Mouse (Mus musculus): ENCODE data around the gene D8Ertd738e. TPM values are rescaled to one million over a fixed set of nuclear protein-coding genes. Genes with fewer than 3 reads are reported as not detected.

Gene D8Ertd738e
- polyA plus RNA-seq, 1 experiment from 2014 or later: 321 TPM

- peak overlapping the region; percentile 74 for H3K4me2 ChIP-seq (replicated peaks; ENCODE audit: low read depth, low read length)
- H3K9me3 ChIP-seq (ENCODE audit: low read length): no peaks in the 10 kb centered on the region
- H3K4me3 ChIP-seq (ENCODE audit: low read length): peak overlapping the region; percentile 65
- H3K4me1 ChIP-seq (ENCODE audit: insufficient read depth, low read length): peaks cover 16% of the 10 kb centered on the region
- H3K36me3 ChIP-seq (ENCODE audit: insufficient read depth, low read length): no peaks in the 10 kb centered on the region; the same call in none of the 2 replicates
- 11% methylated on average over 19 of the region's 19 CpGs for WGBS
- peak overlapping the region; percentile 72 for H3K9ac ChIP-seq (replicated peaks; ENCODE audit: low read length)
- H3K27ac ChIP-seq (ENCODE audit: low read length): peak overlapping the region; percentile 87
- no peak for ATAC-seq (ENCODE audit: low FRiP score, low TSS enrichment)
- no peaks in the 10 kb centered on the region for H3K27me3 ChIP-seq (ENCODE audit: insufficient read depth, low read length)
These were observed 11.8 kb downstream of the D8Ertd738e start for GRCm38 (mm10) chr8:84237542-84238229.

GRCm38 (mm10) chr8:84236998-84237473, 12.5 kb downstream of the D8Ertd738e start, which contains the start of gene Zswim4:
TSS of gene Zswim4 (minus strand) at chr8:84237055.
- Histone ChIP-seq H3K27ac (ENCODE audit: low read length) (peak within 1 kb of the TSS; percentile 87), H3K36me3 (ENCODE audit: insufficient read depth, low read length) (no peaks in the 10 kb centered on the region; the same call in none of the 2 replicates), H3K4me2 (replicated peaks; ENCODE audit: low read depth, low read length) (peak within 1 kb of the TSS; percentile 85), H3K9ac (replicated peaks; ENCODE audit: low read length) (peak within 1 kb of the TSS; percentile 95), H3K4me3 (ENCODE audit: low read length) (peak within 1 kb of the TSS; percentile 87), H3K9me3 (ENCODE audit: low read length) (no peaks in the 10 kb centered on the region), H3K4me1 (ENCODE audit: insufficient read depth, low read length) (peaks cover 16% of the 10 kb centered on the region), H3K27me3 (ENCODE audit: insufficient read depth, low read length) (no peaks in the 10 kb centered on the region)
- under 1% methylated on average over 33 of the region's 35 CpGs for WGBS
- ATAC-seq (ENCODE audit: low FRiP score, low TSS enrichment): peak; percentile 98

- peaks cover 5% of the 10 kb centered on the region for H3K36me3 ChIP-seq (ENCODE audit: insufficient read depth, low read length)
- peak overlapping the region; percentile 68 for H3K27ac ChIP-seq (ENCODE audit: low read length)
- H3K9ac ChIP-seq (replicated peaks; ENCODE audit: low read length): peak overlapping the region; percentile 95
- WGBS: under 1% methylated on average over 25 of the region's 30 CpGs
- H3K9me3 ChIP-seq (ENCODE audit: low read length): no peaks in the 10 kb centered on the region
- no peaks in the 10 kb centered on the region for H3K27me3 ChIP-seq (ENCODE audit: insufficient read depth, low read length)
- peak overlapping the region; percentile 85 for H3K4me2 ChIP-seq (replicated peaks; ENCODE audit: low read depth, low read length)
- ATAC-seq (ENCODE audit: low FRiP score, low TSS enrichment): peak; percentile 50
- H3K4me3 ChIP-seq (ENCODE audit: low read length): peak overlapping the region; percentile 87
- H3K4me1 ChIP-seq (ENCODE audit: insufficient read depth, low read length): peaks cover 16% of the 10 kb centered on the region
These were observed 13.0 kb downstream of the D8Ertd738e start for GRCm38 (mm10) chr8:84236410-84236997.

- peaks cover 9% of the 10 kb centered on the region for H3K36me3 ChIP-seq (ENCODE audit: insufficient read depth, low read length)
- ATAC-seq (ENCODE audit: low FRiP score, low TSS enrichment): no peak
- H3K27me3 ChIP-seq (ENCODE audit: insufficient read depth, low read length): no peaks in the 10 kb centered on the region
- H3K9ac ChIP-seq (replicated peaks; ENCODE audit: low read length): peak overlapping the region; percentile 95
- peak overlapping the region; percentile 68 for H3K27ac ChIP-seq (ENCODE audit: low read length)
- no peaks in the 10 kb centered on the region for H3K9me3 ChIP-seq (ENCODE audit: low read length)
- H3K4me3 ChIP-seq (ENCODE audit: low read length): peak overlapping the region; percentile 87
- H3K4me2 ChIP-seq (replicated peaks; ENCODE audit: low read depth, low read length): peak overlapping the region; percentile 85
- H3K4me1 ChIP-seq (ENCODE audit: insufficient read depth, low read length): peaks cover 16% of the 10 kb centered on the region
- 10% methylated on average over 10 of the region's 10 CpGs for WGBS
These were observed 13.6 kb downstream of the D8Ertd738e start for GRCm38 (mm10) chr8:84235746-84236409.

GRCm38 (mm10) chr8:84233055-84233454, 16.5 kb downstream of the D8Ertd738e start:
- no peak overlapping the region for H3K4me3 ChIP-seq (ENCODE audit: low read length)
- 85% methylated on average over 2 of the region's 2 CpGs for WGBS
- no peak overlapping the region for H3K4me2 ChIP-seq (replicated peaks; ENCODE audit: low read depth, low read length)
- H3K9ac ChIP-seq (replicated peaks; ENCODE audit: low read length): no peak overlapping the region
- no peak for ATAC-seq (ENCODE audit: low FRiP score, low TSS enrichment)
- no peaks in the 10 kb centered on the region for H3K9me3 ChIP-seq (ENCODE audit: low read length)
- peaks cover 32% of the 10 kb centered on the region for H3K36me3 ChIP-seq (ENCODE audit: insufficient read depth, low read length)
- H3K27me3 ChIP-seq (ENCODE audit: insufficient read depth, low read length): no peaks in the 10 kb centered on the region
- H3K4me1 ChIP-seq (ENCODE audit: insufficient read depth, low read length): peaks cover 16% of the 10 kb centered on the region
- H3K27ac ChIP-seq (ENCODE audit: low read length): no peak overlapping the region

- no peak for ATAC-seq (ENCODE audit: low FRiP score, low TSS enrichment)
- Histone ChIP-seq H3K27ac (ENCODE audit: low read length) (no peak overlapping the region), H3K4me3 (ENCODE audit: low read length) (no peak overlapping the region), H3K27me3 (ENCODE audit: insufficient read depth, low read length) (no peaks in the 10 kb centered on the region), H3K4me1 (ENCODE audit: insufficient read depth, low read length) (peaks cover 8% of the 10 kb centered on the region), H3K9ac (replicated peaks; ENCODE audit: low read length) (no peak overlapping the region), H3K4me2 (replicated peaks; ENCODE audit: low read depth, low read length) (no peak overlapping the region), H3K9me3 (ENCODE audit: low read length) (no peaks in the 10 kb centered on the region), H3K36me3 (ENCODE audit: insufficient read depth, low read length) (peaks cover 54% of the 10 kb centered on the region)
- WGBS: 79% methylated on average over 17 of the region's 17 CpGs
These were observed 18.8 kb downstream of the D8Ertd738e start for GRCm38 (mm10) chr8:84230735-84231134.

GRCm38 (mm10) chr8:84223322-84224029, 26.0 kb downstream of the D8Ertd738e start:
- WGBS: 84% methylated on average over 21 of the region's 21 CpGs
- no peak overlapping the region for H3K9ac ChIP-seq (replicated peaks; ENCODE audit: low read length)
- H3K4me2 ChIP-seq (replicated peaks; ENCODE audit: low read depth, low read length): no peak overlapping the region
- no peaks in the 10 kb centered on the region for H3K4me1 ChIP-seq (ENCODE audit: insufficient read depth, low read length)
- peak; percentile 57; the same call in 1 of the 2 replicates for ATAC-seq (ENCODE audit: low FRiP score, low TSS enrichment)
- peaks cover 86% of the 10 kb centered on the region for H3K36me3 ChIP-seq (ENCODE audit: insufficient read depth, low read length)
- no peaks in the 10 kb centered on the region for H3K9me3 ChIP-seq (ENCODE audit: low read length)
- H3K27me3 ChIP-seq (ENCODE audit: insufficient read depth, low read length): no peaks in the 10 kb centered on the region
- no peak overlapping the region for H3K4me3 ChIP-seq (ENCODE audit: low read length)
- H3K27ac ChIP-seq (ENCODE audit: low read length): no peak overlapping the region

- 94% methylated on average over 9 of the region's 9 CpGs for WGBS
- ATAC-seq (ENCODE audit: low FRiP score, low TSS enrichment): no peak
- Histone ChIP-seq H3K36me3 (ENCODE audit: insufficient read depth, low read length) (peaks cover 86% of the 10 kb centered on the region), H3K4me2 (replicated peaks; ENCODE audit: low read depth, low read length) (no peak overlapping the region), H3K9me3 (ENCODE audit: low read length) (no peaks in the 10 kb centered on the region), H3K4me1 (ENCODE audit: insufficient read depth, low read length) (no peaks in the 10 kb centered on the region), H3K9ac (replicated peaks; ENCODE audit: low read length) (no peak overlapping the region), H3K27me3 (ENCODE audit: insufficient read depth, low read length) (no peaks in the 10 kb centered on the region), H3K4me3 (ENCODE audit: low read length) (no peak overlapping the region), H3K27ac (ENCODE audit: low read length) (no peak overlapping the region)
These were observed 26.9 kb downstream of the D8Ertd738e start for GRCm38 (mm10) chr8:84222566-84223165.

GRCm38 (mm10) chr8:84220105-84220504, 29.4 kb downstream of the D8Ertd738e start:
- Histone ChIP-seq H3K4me2 (replicated peaks; ENCODE audit: low read depth, low read length) (no peak overlapping the region), H3K27ac (ENCODE audit: low read length) (no peak overlapping the region), H3K4me3 (ENCODE audit: low read length) (no peak overlapping the region), H3K36me3 (ENCODE audit: insufficient read depth, low read length) (peaks cover 81% of the 10 kb centered on the region), H3K27me3 (ENCODE audit: insufficient read depth, low read length) (no peaks in the 10 kb centered on the region), H3K4me1 (ENCODE audit: insufficient read depth, low read length) (no peaks in the 10 kb centered on the region), H3K9me3 (ENCODE audit: low read length) (no peaks in the 10 kb centered on the region), H3K9ac (replicated peaks; ENCODE audit: low read length) (no peak overlapping the region)
- WGBS: 79% methylated on average over 7 of the region's 7 CpGs
- ATAC-seq (ENCODE audit: low FRiP score, low TSS enrichment): no peak

Measured in kidney, embryonic 16.5 days (tissue).